Mouse (Mus musculus) MEL (cell line): ENCODE measurements around the gene Spaca9.

Experiments
- CTCF ChIP-seq, 3 experiments: IDR thresholded peaks in 2 of 3; conservative IDR thresholded peaks in 1 of 3; 2 replicates each; pipeline ENCODE4 v1.5.1; 2011 to 2012; ENCODE audit warnings: low read length in 3 of 3, low read depth in 2 of 3, mild to moderate bottlenecking in 2 of 3, improper control_type of control experiment in 1 of 3, inconsistent platforms in 1 of 3, mixed read lengths in 1 of 3, moderate library complexity in 1 of 3; ENCODE audit not compliant: control insufficient read depth in 1 of 3, insufficient read depth in 1 of 3, poor library complexity in 1 of 3, severe bottlenecking in 1 of 3
- E2F4 ChIP-seq: IDR thresholded peaks from 2 replicates; pipeline ENCODE4 v1.6.1; 2011; ENCODE audit warnings: low read depth, low read length, improper control_type of control experiment, borderline replicate concordance
- EP300 ChIP-seq, 2 experiments: IDR thresholded peaks; 2 replicates each; pipeline ENCODE4 v1.6.1; 2011; ENCODE audit warnings: improper control_type of control experiment in 2 of 2, low read length in 2 of 2, low read depth in 1 of 2, mild to moderate bottlenecking in 1 of 2
- JUND ChIP-seq: IDR thresholded peaks from 2 replicates; pipeline ENCODE4 v1.6.1; 2011; ENCODE audit warnings: low read depth, mild to moderate bottlenecking, improper control_type of control experiment, low read length
- MXI1 ChIP-seq: IDR thresholded peaks from 2 replicates; pipeline ENCODE4 v1.6.1; 2011; ENCODE audit warnings: mild to moderate bottlenecking, low read depth, low read length, improper control_type of control experiment
- NRF1 ChIP-seq: IDR thresholded peaks from 2 replicates; pipeline ENCODE4 v1.6.1; 2014; ENCODE audit warnings: low read depth, mild to moderate bottlenecking, inconsistent platforms, low read length, improper control_type of control experiment, moderate library complexity; ENCODE audit not compliant: poor library complexity, insufficient read depth, severe bottlenecking
- POLR2A ChIP-seq, 2 experiments: IDR thresholded peaks; 2 replicates each; pipeline ENCODE4 v1.6.1; 2011 to 2012; ENCODE audit warnings: low read length in 2 of 2, mild to moderate bottlenecking in 2 of 2, control low read depth in 1 of 2, improper control_type of control experiment in 1 of 2, low read depth in 1 of 2, moderate library complexity in 1 of 2; ENCODE audit not compliant: control insufficient read depth in 1 of 2, insufficient read depth in 1 of 2, poor library complexity in 1 of 2
- POLR2AphosphoS2 ChIP-seq: IDR thresholded peaks from 2 replicates; pipeline ENCODE4 v1.6.1; 2011; ENCODE audit warnings: low read length, improper control_type of control experiment
- TCF12 ChIP-seq: IDR thresholded peaks from 2 replicates; pipeline ENCODE4 v1.6.1; 2014; ENCODE audit warnings: low read depth, mild to moderate bottlenecking, inconsistent platforms, low read length, improper control_type of control experiment, moderate library complexity

GRCm38 (mm10) chr2:28676005-28676404 is 23.5 kb downstream of the Spaca9 start:
- TF ChIP-seq JUND, result no peak
- no peak for TF ChIP-seq POLR2A (IDR thresholded peaks at IDR 0.05; ENCODE audit: control insufficient read depth in 1 of 2, insufficient read depth in 1 of 2, low read depth in 1 of 2, low read length in 2 of 2, poor library complexity in 1 of 2)
- no peak for TF ChIP-seq E2F4
- no peak for TF ChIP-seq NRF1
- no peak for TF ChIP-seq MXI1
- TF ChIP-seq EP300 (IDR thresholded peaks at IDR 0.05; ENCODE audit: low read depth in 1 of 2, low read length in 2 of 2), result no peak
- no peak for TF ChIP-seq POLR2AphosphoS2
- no peak for TF ChIP-seq CTCF (IDR thresholded peaks at IDR 0.05 in 2 of 3, conservative IDR thresholded peaks at IDR 0.05 in 1 of 3; ENCODE audit: control insufficient read depth in 1 of 3, insufficient read depth in 1 of 3, low read depth in 2 of 3, low read length in 3 of 3, poor library complexity in 1 of 3, severe bottlenecking in 1 of 3)
- no peak for TF ChIP-seq TCF12
